Mouse (Mus musculus): Measurements from ENCODE around the gene Samhd1.

Gene Samhd1

GRCm38 (mm10) chr2:157095005-157095755, 39.9 kb downstream of the Samhd1 start:
- DNase-seq (ENCODE audit: low spot score), result peak; percentile 75

- DNase-seq (ENCODE audit: low spot score), result peak; percentile 35
These were observed 43.0 kb downstream of the Samhd1 start for GRCm38 (mm10) chr2:157092024-157092423.

- no peak for DNase-seq (ENCODE audit: low spot score)
These were observed 47.3 kb downstream of the Samhd1 start for GRCm38 (mm10) chr2:157087536-157088317.

- no peak for DNase-seq (ENCODE audit: low spot score)
These were observed 48.3 kb downstream of the Samhd1 start, which contains the start of gene Tldc2 for GRCm38 (mm10) chr2:157086796-157087195. Gene Tldc2 (plus strand): TSS chr2:157087055.

GRCm38 (mm10) chr2:157084831-157085585, 50.1 kb downstream of the Samhd1 start:
- no peak for DNase-seq (ENCODE audit: low spot score)

GRCm38 (mm10) chr2:157081960-157082359, 53.1 kb downstream of the Samhd1 start:
- no peak for DNase-seq (ENCODE audit: low spot score)

- DNase-seq (ENCODE audit: low spot score), result no peak
These were observed 53.7 kb downstream of the Samhd1 start for GRCm38 (mm10) chr2:157081331-157081730.

GRCm38 (mm10) chr2:157079701-157080180, 55.3 kb downstream of the Samhd1 start:
- no peak for DNase-seq (ENCODE audit: low spot score)

GRCm38 (mm10) chr2:157078793-157079700, 56.0 kb downstream of the Samhd1 start, which contains the start of gene Soga1:
Gene Soga1 (minus strand): TSS chr2:157079254.
- DNase-seq (ENCODE audit: low spot score), result peak; percentile 83

- no peak for DNase-seq (ENCODE audit: low spot score)
These were observed 56.8 kb downstream of the Samhd1 start for GRCm38 (mm10) chr2:157078059-157078792.

GRCm38 (mm10) chr2:157077641-157078058, 57.4 kb downstream of the Samhd1 start:
- DNase-seq (ENCODE audit: low spot score), result peak; percentile 85

GRCm38 (mm10) chr2:157077160-157077559, 57.9 kb downstream of the Samhd1 start:
- peak; percentile 70 for DNase-seq (ENCODE audit: low spot score)

- no peak for DNase-seq (ENCODE audit: low spot score)
These were observed 58.5 kb downstream of the Samhd1 start for GRCm38 (mm10) chr2:157076585-157076984.

- no peak for DNase-seq (ENCODE audit: low spot score)
These were observed 59.4 kb downstream of the Samhd1 start for GRCm38 (mm10) chr2:157075685-157076084.

GRCm38 (mm10) chr2:157075226-157075625, 59.8 kb downstream of the Samhd1 start:
- DNase-seq (ENCODE audit: low spot score), result no peak

GRCm38 (mm10) chr2:157074772-157075171, 60.3 kb downstream of the Samhd1 start:
- no peak for DNase-seq (ENCODE audit: low spot score)

- DNase-seq (ENCODE audit: low spot score), result no peak
These were observed 60.8 kb downstream of the Samhd1 start for GRCm38 (mm10) chr2:157074186-157074724.

- no peak for DNase-seq (ENCODE audit: low spot score)
These were observed 61.5 kb downstream of the Samhd1 start for GRCm38 (mm10) chr2:157073378-157074052.

GRCm38 (mm10) chr2:157072316-157072990, 62.6 kb downstream of the Samhd1 start:
- DNase-seq (ENCODE audit: low spot score), result no peak
